Mouse (Mus musculus) naive thymus-derived CD4-positive, alpha-beta T cell, adult 2 months (primary cell): ENCODE measurements around the gene Ggta1.
A peak's percentile ranks its signal among the peaks of the same experiment; 100 is the strongest.

ENCODE experiments used
- DNase-seq: peaks from one replicate; pipeline ENCODE4 v3.0.0-alpha.2; 2011; ENCODE audit warnings: low read depth

Ggta1 gene

GRCm38 (mm10) chr2:35490458-35491111 is 27.6 kb upstream of the Ggta1 start:
- DNase-seq = no peak

DNA sequence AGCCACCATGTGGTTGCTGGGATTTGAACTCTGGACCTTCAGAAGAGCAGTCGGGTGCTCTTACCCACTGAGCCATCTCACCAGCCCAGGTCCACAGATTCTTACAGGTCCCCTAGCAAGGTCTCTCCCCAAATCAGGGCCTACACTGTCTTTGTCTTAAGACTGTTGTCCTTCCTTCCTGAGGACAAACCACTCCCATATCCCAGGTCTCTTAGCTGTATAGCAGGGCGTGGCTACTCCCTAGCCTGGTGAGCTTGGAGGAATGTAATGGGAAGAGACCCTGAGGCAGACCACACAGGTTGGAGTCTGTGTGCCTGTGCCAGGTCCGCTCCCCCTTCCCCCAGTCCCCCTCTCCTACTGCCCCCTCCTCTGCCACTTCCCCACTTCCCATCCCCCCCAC is 24.7 kb upstream of the Ggta1 start:
- no peak for DNase-seq

DNA sequence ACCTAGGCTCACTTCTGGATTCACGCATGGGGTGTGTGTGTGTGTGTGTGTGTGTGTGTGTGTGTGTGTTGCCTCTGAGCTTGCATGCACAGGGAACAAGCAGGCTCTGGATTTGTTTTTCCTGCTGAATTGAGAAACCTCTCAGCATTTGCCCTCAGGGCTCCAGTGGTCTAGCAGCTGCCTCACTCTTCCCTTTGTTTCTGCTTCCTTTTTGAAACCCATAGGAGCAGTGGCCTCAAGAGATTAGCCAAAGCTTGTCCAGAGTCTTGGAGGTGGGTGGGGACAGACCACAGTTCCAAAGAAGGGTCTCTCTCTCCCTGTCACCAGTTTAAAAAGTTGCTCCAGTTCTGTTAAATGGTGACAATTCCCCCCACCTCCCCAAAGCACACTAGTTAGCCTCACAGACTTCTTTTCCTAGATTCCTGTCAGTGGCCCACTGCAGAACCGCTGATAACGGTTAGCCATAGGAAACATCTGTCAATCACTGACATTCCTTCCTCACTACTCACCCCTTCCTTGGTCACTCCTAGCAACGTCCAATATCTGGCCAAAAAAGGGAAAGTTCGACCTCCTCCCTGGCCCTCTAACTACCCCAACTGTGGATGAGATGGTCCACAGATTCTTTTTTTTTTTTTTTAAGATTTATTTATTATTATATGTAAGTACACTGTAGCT is 24.1 kb upstream of the Ggta1 start:
- DNase-seq = no peak

GRCm38 (mm10) chr2:35484102-35484501 is 21.1 kb upstream of the Ggta1 start:
- DNase-seq = no peak

DNA sequence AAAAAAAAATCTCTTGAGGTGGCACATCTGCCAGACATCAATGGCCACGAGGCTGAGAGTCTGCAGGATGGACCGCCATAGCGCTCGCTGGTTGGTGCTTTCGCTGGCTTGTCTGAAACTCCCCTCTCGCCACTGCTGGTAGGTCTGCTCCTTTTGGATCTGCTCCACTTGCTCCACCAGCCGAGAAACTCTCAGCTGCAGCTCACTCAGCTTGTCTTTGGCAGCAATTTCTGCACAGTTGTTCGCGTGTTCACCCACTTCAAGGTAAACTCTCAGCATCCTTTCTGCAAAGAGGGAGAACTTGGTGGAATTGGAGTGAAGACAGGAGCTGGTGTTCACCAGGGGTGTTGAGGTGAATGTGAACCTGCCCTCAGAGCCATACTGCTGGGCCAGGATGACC is 20.4 kb upstream of the Ggta1 start:
- no peak for DNase-seq

DNA sequence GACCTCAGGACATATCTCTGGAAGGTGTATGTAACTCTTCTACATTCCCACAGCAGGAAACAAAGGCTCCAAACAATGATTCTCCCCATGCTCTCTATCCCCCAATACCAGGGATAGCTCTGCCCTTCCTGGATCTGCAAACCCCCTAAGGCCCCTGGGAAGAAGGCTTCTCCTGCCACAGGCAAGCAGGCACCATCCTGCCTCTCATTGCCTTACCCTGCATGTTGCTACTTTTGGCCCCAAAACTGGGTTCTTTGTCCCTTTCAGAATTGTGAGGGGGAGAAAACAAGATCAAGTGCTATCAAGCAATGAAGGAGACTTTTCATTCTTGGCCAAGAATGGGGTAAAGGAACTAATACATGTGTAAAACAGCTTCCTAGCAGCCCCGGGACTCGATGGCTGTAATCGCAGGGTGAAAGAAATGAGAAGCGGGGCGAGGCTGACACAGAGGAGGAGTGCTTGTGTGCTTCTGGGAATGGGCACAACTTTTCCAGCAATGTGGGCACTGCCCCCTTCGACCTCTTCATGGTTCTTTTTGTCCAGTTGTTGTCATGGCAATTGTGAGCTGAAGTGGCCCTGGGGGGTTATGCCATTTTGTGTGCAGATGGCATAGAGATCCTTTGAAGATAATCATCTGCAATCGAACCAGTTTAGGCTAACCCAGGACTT is 18.4 kb upstream of the Ggta1 start:
- DNase-seq = no peak

DNA sequence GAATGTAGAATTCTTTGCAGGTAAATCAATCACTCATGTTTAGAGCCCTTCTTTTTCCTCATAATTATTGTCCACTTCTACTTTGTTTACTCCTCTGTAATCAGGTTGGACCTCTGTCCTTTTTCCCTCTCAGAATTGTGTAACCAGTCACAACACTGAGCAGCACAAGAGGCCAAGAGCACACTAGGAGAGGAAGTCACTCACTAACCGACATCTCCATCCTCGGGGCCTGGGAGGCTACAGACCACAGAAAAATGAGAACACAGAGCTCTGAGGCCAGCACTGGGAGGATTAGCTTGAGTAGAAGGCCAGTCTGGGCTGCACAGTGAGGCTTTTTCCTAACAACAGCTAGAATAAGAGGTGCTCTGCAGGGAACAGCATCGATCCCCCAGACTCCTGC is 17.0 kb upstream of the Ggta1 start:
- no peak for DNase-seq

DNA sequence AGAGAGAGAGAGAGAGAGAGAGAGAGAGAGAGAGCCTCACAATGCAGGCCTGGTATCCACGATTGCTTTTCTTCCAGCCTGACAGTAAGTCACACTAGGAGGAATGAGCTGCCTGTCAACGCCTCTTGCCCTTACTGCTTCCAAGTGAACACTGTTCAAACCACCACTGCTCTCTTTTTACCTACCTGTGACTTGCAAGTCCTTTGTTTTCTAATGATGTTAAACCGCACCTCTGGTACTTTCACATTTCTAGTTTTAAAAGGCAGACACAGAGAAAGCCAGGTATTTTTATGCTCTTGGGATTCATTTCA is 15.7 kb upstream of the Ggta1 start:
- DNase-seq = no peak

DNA sequence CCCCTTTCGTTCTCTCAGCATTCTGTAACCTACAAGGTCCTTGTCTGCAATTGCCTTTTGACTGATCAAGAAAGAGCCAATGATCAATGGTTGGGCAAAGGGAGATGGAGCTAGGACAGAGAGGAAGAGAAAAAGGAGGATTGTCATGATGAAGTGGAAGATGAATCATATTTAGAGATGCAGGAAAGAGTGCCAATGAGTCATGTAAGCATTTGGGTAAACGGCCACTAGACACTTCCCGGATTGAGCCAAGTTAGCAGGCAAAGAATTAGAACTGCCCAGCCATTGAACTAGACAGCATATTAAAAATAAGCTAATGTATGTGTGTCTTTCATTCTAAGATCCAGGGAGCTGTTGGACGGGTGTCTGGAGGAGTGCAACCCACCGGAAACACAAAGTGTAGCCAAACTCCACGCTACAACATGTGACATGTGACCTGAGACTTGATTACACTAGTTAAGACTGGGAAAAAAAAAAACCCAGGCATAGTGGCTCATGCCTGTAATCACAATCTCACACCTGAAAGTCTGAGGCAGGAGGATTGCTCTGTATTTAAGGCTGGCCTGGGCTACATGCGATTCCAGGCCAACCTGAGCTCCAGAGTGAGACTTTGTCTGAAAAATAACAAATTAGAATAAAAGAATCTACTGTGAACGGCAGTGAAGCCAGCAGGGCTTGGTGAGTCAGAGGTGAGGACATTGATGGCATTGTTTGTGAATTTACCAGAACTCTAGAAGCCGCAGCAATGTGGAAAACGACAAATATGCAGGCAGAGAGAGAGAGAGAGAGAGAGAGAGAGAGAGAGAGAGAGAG is 15.2 kb upstream of the Ggta1 start:
- no peak for DNase-seq

DNA sequence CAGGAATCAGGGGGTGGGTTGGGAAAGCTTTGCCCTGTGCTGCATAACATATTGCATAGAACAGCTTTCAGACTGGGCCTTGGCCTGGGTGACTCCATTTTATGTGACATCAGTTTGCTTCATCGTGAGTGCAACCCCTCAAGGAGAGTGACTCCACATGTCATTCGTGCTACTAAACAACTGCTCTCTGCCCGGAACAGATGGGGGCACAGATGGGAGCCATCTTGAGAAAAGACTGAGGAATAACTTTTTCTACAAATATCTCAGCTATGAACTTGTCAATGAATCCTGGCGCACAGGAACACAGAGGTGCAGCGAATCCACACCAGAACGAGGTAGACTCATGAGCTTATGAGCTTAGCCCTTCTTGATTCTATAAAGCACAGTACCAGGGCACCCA is 14.3 kb upstream of the Ggta1 start:
- no peak for DNase-seq

DNA sequence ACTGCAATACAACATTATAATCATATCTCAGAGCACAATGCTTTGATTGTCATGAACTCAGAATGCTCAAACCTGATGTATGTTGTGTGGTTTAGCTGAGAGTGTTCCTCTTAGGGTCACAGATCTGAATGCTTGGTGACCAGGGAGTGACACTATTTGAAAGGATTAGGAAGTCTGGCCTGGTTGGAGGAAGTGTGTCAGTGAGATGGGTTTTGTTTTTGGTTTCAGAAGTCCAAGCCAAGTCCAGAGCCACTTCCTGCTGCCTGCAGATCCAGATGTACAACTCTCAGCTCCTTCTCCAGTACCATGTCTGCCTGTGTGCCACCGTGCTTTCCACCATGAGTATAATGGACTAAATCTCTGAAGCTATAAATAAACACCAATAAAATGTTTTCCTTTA is 11.9 kb upstream of the Ggta1 start:
- DNase-seq = no peak

DNA sequence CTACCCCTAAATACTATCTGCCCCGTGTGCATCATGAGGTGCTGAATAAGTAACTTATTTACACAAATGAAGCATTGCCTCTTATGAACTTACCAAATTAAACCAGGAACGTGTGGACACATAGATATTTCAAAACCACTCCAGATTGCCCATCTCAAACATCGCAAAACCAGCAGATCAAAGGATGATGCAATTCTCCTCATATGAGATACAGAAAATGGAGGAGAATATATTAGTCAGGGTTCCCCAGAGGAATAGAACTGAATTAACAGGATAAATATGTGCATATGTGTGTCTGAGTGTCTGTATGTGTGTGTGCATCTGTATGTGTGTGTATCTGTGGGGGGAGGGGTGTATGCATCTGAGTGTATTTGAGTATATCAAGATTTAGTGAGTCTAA is 6.2 kb upstream of the Ggta1 start:
- DNase-seq = no peak

- DNase-seq = no peak
These were observed 5.2 kb upstream of the Ggta1 start for GRCm38 (mm10) chr2:35468276-35468675.

DNA sequence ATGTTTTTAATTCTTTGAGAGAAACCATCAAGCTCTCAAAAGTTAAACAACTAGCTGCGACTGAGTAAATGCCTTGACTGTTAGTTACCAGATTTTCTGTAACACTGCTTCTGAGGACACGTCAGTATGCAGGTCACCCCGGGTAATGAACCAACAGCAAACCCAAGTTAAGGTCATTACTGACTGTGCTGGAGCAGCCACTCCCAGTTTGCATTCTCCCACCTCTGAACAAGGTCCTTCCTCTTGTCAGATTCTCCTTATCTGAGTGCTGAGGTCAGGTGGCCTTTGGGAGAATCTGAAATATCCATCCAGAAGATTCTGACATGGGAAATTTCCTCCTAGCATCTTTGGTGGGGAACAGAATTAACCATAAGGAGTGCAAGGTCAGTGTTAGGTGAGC is 4.8 kb upstream of the Ggta1 start:
- DNase-seq = no peak

DNA sequence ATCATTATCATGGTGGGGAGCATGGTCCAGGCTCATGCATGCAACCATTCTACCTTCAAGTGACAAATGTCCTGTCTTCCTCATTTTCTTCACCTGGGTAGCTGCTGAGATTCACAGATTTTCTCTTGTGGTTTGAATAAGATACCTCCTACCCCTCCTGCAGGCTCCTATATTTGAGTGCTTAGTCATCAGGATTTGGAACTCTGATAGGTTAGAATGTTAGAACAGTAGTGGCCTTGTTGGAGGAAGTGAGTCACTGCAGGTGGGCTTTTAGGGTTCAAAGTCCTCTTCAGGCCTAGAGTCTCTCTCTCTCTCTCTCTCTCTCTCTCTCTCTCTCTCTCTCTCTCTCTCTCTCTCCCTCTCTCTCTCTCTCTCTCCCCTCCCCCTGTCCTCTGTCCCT is 2.6 kb upstream of the Ggta1 start:
- no peak for DNase-seq

DNA sequence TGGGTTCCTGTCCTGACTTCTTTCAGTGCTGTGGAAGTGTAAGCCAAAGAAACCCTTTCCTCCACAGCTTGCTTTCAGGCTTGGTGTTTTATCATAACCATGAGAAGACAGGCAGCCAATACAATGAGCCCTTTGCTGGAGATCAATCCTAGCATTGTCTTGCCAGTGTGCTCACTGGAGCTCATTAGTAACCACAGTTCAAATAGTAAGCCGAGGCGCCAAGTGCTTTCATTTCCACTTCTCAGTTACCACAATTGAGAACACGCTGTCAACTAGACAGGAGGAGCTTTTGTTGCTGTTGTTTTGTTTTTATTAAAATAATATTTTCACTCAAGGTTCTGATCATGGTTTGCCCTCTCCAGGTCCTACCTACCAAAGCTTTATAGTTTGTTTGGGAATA is 1.5 kb upstream of the Ggta1 start:
- peak; percentile 69 for DNase-seq

DNA sequence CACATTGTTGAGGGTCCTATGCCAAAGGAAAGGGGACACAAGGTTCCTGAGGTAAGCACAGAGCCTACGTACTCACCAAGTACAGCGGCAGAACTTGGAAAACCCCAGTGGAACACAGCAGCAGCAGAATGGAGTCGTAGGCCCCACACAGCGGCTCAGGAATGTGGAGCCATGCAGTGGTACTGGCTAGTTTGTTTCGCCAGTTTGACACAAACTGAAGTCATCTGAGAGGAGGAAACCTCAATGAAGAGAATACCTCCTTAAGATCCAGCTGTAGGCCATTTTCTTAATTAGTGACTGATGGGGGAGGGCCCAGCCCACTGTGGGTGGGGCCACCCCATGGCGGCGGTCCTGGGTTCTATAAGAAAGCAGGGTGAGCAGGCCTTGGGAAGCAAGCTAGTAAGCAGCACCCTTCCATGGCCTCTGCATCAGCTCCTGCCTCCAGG is 1.1 kb upstream of the Ggta1 start:
- DNase-seq = no peak

GRCm38 (mm10) chr2:35463372-35464088 is 499 bp upstream of the Ggta1 start:
- DNase-seq = peak; percentile 69

GRCm38 (mm10) chr2:35461971-35462787 is 852 bp downstream of the Ggta1 start:
- DNase-seq = peak; percentile 44

GRCm38 (mm10) chr2:35461131-35461947 is 1.7 kb downstream of the Ggta1 start:
- peak; percentile 80 for DNase-seq
